Mouse (Mus musculus) forebrain, embryonic 10.5 days (tissue): ENCODE data around the gene Gid8. TPM values are rescaled to one million over a fixed set of nuclear protein-coding genes. Genes with fewer than 3 reads are reported as not detected.

ENCODE experiments used
- polyA plus RNA-seq: library from polyadenylated mRNA; unstranded; fragments of >200 nt; fragmentation: Nextera tagmentation; extraction: Ambion mirVana; gene quantifications from 2 replicates; pipeline ENCODE4 v1.2.1, GENCODE M21; 2016

The Gid8 gene
- polyA plus RNA-seq, 1 experiment from 2014 or later, result 47.7 TPM

Other genes starting within 250 kb of the Gid8 start
- not detected in 2 replicates for gene Ntsr1, start 210.1 kb upstream of the Gid8 start, polyA plus RNA-seq
- gene Mrgbp, start 128.8 kb upstream of the Gid8 start, polyA plus RNA-seq, result 41.1 and 44.3 TPM in 2 replicates
- gene Ogfr, start 120.9 kb upstream of the Gid8 start, polyA plus RNA-seq, result 103 and 104 TPM in 2 replicates
- gene Col9a3, start 112.3 kb upstream of the Gid8 start, polyA plus RNA-seq, result 3.6 and 3.7 TPM in 2 replicates
- 0.20 and 0.30 TPM in 2 replicates for gene Tcfl5, start 67.4 kb upstream of the Gid8 start, polyA plus RNA-seq
- 33.8 and 34.3 TPM in 2 replicates for gene Dido1, start 118 bp upstream of the Gid8 start, polyA plus RNA-seq
- 0.46 and 0.95 TPM in 2 replicates for gene Slc17a9, start 15.1 kb downstream of the Gid8 start, polyA plus RNA-seq
- gene Bhlhe23, start 66.8 kb downstream of the Gid8 start, polyA plus RNA-seq, result 0.43 and 0.47 TPM in 2 replicates
- gene Ythdf1, start 210.8 kb downstream of the Gid8 start, polyA plus RNA-seq, result 47.4 and 56.6 TPM in 2 replicates
- 0.54 and 0.56 TPM in 2 replicates for gene Birc7, start 218.9 kb downstream of the Gid8 start, polyA plus RNA-seq
- gene Nkain4, start 244.6 kb downstream of the Gid8 start, polyA plus RNA-seq, result 19.7 and 27.0 TPM in 2 replicates